In genomic region chr9:77525595-77526295, GRCm38 (mm10) we compare ENCODE assay signal across 28 mouse cellular contexts. TPM values are rescaled to one million over a fixed set of nuclear protein-coding genes. Genes with fewer than 3 reads are reported as not detected.
DNase-seq lines count a peak whose midpoint lies in the region; ATAC-seq lines count a peak whose summit lies in the region.
"Had no signal": no experiment of that assay in that cellular context is flagged by ENCODE, and none has a peak within 500 bp of the region (broad histone marks: within the 10 kb centered on the region; RNA-seq: fewer than 3 reads in every experiment).

No protein-coding gene starts in this region.

- no peaks in the 10 kb centered on the region for H3K27me3 ChIP-seq in embryonic facial prominence, embryonic 13.5 days
- H3K27me3 ChIP-seq in embryonic facial prominence, embryonic 10.5 days (replicated peaks; ENCODE audit: low read depth, poor library complexity, severe bottlenecking) = no peaks in the 10 kb centered on the region
- H3K27me3 ChIP-seq in heart, embryonic 10.5 days (ENCODE audit: insufficient read depth, poor library complexity, severe bottlenecking) = no peaks in the 10 kb centered on the region
- H3K27me3 ChIP-seq in heart, embryonic 15.5 days = no peaks in the 10 kb centered on the region
- H3K27me3 ChIP-seq: embryonic facial prominence, embryonic 12.5 days; forebrain, embryonic 12.5 days; forebrain, embryonic 15.5 days; hindbrain, embryonic 13.5 days; intestine, embryonic 15.5 days had no signal

- no peak overlapping the region; the same call in 1 of the 2 replicates for H3K9ac ChIP-seq in embryonic facial prominence, embryonic 13.5 days
- H3K9ac ChIP-seq in heart, embryonic 15.5 days = no peak overlapping the region
- H3K9ac ChIP-seq: embryonic facial prominence, embryonic 12.5 days; forebrain, embryonic 12.5 days; forebrain, embryonic 15.5 days; hindbrain, embryonic 13.5 days; intestine, embryonic 15.5 days had no signal

- 39% methylated on average over 16 of the region's 16 CpGs for WGBS in embryonic facial prominence, embryonic 13.5 days
- WGBS in embryonic facial prominence, embryonic 10.5 days = 79% methylated on average over 16 of the region's 16 CpGs
- 86% methylated on average over 16 of the region's 16 CpGs for WGBS in heart, embryonic 10.5 days
- WGBS in heart, embryonic 15.5 days = 85% methylated on average over 16 of the region's 16 CpGs

- intact Hi-C loops in heart, postnatal 10 days (cut with DNase I) = no loop called here

- no peak for DNase-seq in embryonic facial prominence, embryonic 10.5 days (ENCODE audit: low spot score)
- DNase-seq in heart, embryonic 10.5 days (ENCODE audit: low spot score) = peak; percentile 70
- no peak for DNase-seq in heart, adult 8-10 months (ENCODE audit: low spot score)
- no peak for DNase-seq in heart, postnatal 10 days
- peak; percentile 18 for DNase-seq in layer of hippocampus, adult 9-11 months
- DNase-seq in layer of hippocampus, postnatal 14 days (ENCODE audit: low spot score in 2 of 2) = no peak
- DNase-seq: adrenal gland, adult 8-10 months; adrenal gland, postnatal 25 days; cerebellum, adult 18-20 months; cerebellum, adult 9-10 months; cerebellum, postnatal 14 days; gastrocnemius, adult 2 months; gastrocnemius, postnatal 14 days; heart, adult 18-20 months; heart, postnatal 36 days; kidney, adult 11 months had no signal

- no peak for ATAC-seq in embryonic facial prominence, embryonic 13.5 days (ENCODE audit: insufficient number of reproducible peaks, insufficient read depth, low FRiP score, low TSS enrichment, low read depth)
- ATAC-seq in heart, embryonic 15.5 days (replicated peaks; ENCODE audit: insufficient number of reproducible peaks, insufficient read depth, low FRiP score, low read depth) = no peak; the same call in 1 of the 2 replicates
- ATAC-seq: activated CD4-positive, CD25-positive, alpha-beta regulatory T cell, adult 4 months; forebrain, embryonic 15.5 days; hindbrain, embryonic 16.5 days; intestine, embryonic 15.5 days had no signal

- H3K27ac ChIP-seq in embryonic facial prominence, embryonic 13.5 days = no peak overlapping the region
- H3K27ac ChIP-seq in embryonic facial prominence, embryonic 10.5 days (replicated peaks) = no peak overlapping the region
- H3K27ac ChIP-seq in heart, embryonic 10.5 days = no peak overlapping the region
- H3K27ac ChIP-seq in heart, embryonic 15.5 days = peak overlapping the region; percentile 27
- H3K27ac ChIP-seq: embryonic facial prominence, embryonic 12.5 days; forebrain, embryonic 12.5 days; forebrain, embryonic 15.5 days; gastrocnemius, adult 2 months; hindbrain, embryonic 10.5 days; hindbrain, embryonic 13.5 days; intestine, embryonic 15.5 days had no signal

- no peaks in the 10 kb centered on the region for H3K36me3 ChIP-seq in embryonic facial prominence, embryonic 13.5 days
- H3K36me3 ChIP-seq in embryonic facial prominence, embryonic 10.5 days (replicated peaks) = no peaks in the 10 kb centered on the region
- H3K36me3 ChIP-seq in heart, embryonic 10.5 days = no peaks in the 10 kb centered on the region
- H3K36me3 ChIP-seq in heart, embryonic 15.5 days = no peaks in the 10 kb centered on the region
- H3K36me3 ChIP-seq: forebrain, embryonic 12.5 days; forebrain, embryonic 15.5 days; hindbrain, embryonic 10.5 days; hindbrain, embryonic 13.5 days; intestine, embryonic 15.5 days had no signal

- H3K4me2 ChIP-seq in embryonic facial prominence, embryonic 13.5 days = peak overlapping the region; percentile 19; the same call in 1 of the 2 replicates
- no peak overlapping the region for H3K4me2 ChIP-seq in heart, embryonic 15.5 days
- H3K4me2 ChIP-seq: embryonic facial prominence, embryonic 12.5 days; forebrain, embryonic 12.5 days; forebrain, embryonic 15.5 days; heart, embryonic 11.5 days; hindbrain, embryonic 13.5 days; intestine, embryonic 15.5 days had no signal

- H3K4me1 ChIP-seq in embryonic facial prominence, embryonic 13.5 days = peaks cover 18% of the 10 kb centered on the region
- peaks cover 45% of the 10 kb centered on the region for H3K4me1 ChIP-seq in embryonic facial prominence, embryonic 10.5 days
- peaks cover 46% of the 10 kb centered on the region for H3K4me1 ChIP-seq in heart, embryonic 10.5 days
- H3K4me1 ChIP-seq in heart, embryonic 15.5 days (replicated peaks) = peaks cover 61% of the 10 kb centered on the region

- no peak overlapping the region for H3K4me3 ChIP-seq in embryonic facial prominence, embryonic 13.5 days
- H3K4me3 ChIP-seq in embryonic facial prominence, embryonic 10.5 days = no peak overlapping the region
- no peak overlapping the region for H3K4me3 ChIP-seq in heart, embryonic 10.5 days
- H3K4me3 ChIP-seq in heart, embryonic 15.5 days = no peak overlapping the region
- H3K4me3 ChIP-seq: embryonic facial prominence, embryonic 12.5 days; erythroblast, embryonic 14.5 days; forebrain, embryonic 12.5 days; forebrain, embryonic 15.5 days; gastrocnemius, adult 2 months; hindbrain, embryonic 10.5 days; hindbrain, embryonic 13.5 days; intestine, embryonic 15.5 days had no signal

- H3K9me3 ChIP-seq in embryonic facial prominence, embryonic 13.5 days = no peaks in the 10 kb centered on the region
- no peaks in the 10 kb centered on the region for H3K9me3 ChIP-seq in embryonic facial prominence, embryonic 10.5 days
- H3K9me3 ChIP-seq in heart, embryonic 10.5 days = no peaks in the 10 kb centered on the region
- H3K9me3 ChIP-seq in heart, embryonic 15.5 days (replicated peaks) = no peaks in the 10 kb centered on the region
- H3K9me3 ChIP-seq: embryonic facial prominence, embryonic 12.5 days; forebrain, embryonic 12.5 days; forebrain, embryonic 15.5 days; hindbrain, embryonic 10.5 days; hindbrain, embryonic 13.5 days; intestine, embryonic 15.5 days had no signal

RNA-seq across cellular contexts. Expression of gene Lrrc1, which starts 18.9 kb away (rescaled TPM):
- 15.7 and 16.5 TPM in 2 replicates for polyA plus RNA-seq in embryonic facial prominence, embryonic 13.5 days (2015; fragmentation: Nextera tagmentation; extraction: Ambion mirVana)
- polyA plus RNA-seq in embryonic facial prominence, embryonic 10.5 days (2016; fragmentation: Nextera tagmentation; extraction: Ambion mirVana) = 8.4 and 8.7 TPM in 2 replicates
- 11.6 and 13.5 TPM in 2 replicates for polyA plus RNA-seq in heart, embryonic 10.5 days (2016; fragmentation: Nextera tagmentation; extraction: Ambion mirVana)
- total RNA-seq in heart, adult 8-10 months (2022) = 10 to 100 TPM; 15.5 to 19.9 (median 16.8) TPM
- 16.1 and 18.6 TPM in 2 replicates for polyA plus RNA-seq in heart, embryonic 15.5 days (2015; fragmentation: Nextera tagmentation; extraction: Ambion mirVana)
- total RNA-seq in heart, postnatal 10 days (2021) = 10 to 100 TPM; 26.2 to 32.5 TPM
- total RNA-seq in layer of hippocampus, postnatal 14 days (2021) = 1 to 10 TPM; 7.3 to 7.8 TPM

Comparison
In these comparisons a context has a peak if more than half of its experiments do, and no peak if none do; other contexts are left out.
1. DNase-seq: peak in heart, embryonic 10.5 days (single experiment) and layer of hippocampus, adult 9-11 months (single experiment); none in embryonic facial prominence, embryonic 10.5 days (single experiment), heart, adult 8-10 months (single experiment), heart, postnatal 10 days (0 of 2) and layer of hippocampus, postnatal 14 days (0 of 2).